Mouse (Mus musculus) lung, postnatal 14 days (tissue): Measurements from ENCODE around the gene Cyp4f17.
A peak's percentile ranks its signal among the peaks of the same experiment; 100 is the strongest.
"Not testable (repeated sequence)": the region's sequence is repeated elsewhere in the genome, so short reads cannot be mapped to it uniquely, and the experiment has no call there.

Experiments
- DNase-seq: peaks from one replicate; pipeline ENCODE4 v3.0.0; 2021

Cyp4f17 gene

GRCm38 (mm10) chr17:32527748-32528147 is 21.9 kb downstream of the Cyp4f17 start:
- no peak for DNase-seq

DNA sequence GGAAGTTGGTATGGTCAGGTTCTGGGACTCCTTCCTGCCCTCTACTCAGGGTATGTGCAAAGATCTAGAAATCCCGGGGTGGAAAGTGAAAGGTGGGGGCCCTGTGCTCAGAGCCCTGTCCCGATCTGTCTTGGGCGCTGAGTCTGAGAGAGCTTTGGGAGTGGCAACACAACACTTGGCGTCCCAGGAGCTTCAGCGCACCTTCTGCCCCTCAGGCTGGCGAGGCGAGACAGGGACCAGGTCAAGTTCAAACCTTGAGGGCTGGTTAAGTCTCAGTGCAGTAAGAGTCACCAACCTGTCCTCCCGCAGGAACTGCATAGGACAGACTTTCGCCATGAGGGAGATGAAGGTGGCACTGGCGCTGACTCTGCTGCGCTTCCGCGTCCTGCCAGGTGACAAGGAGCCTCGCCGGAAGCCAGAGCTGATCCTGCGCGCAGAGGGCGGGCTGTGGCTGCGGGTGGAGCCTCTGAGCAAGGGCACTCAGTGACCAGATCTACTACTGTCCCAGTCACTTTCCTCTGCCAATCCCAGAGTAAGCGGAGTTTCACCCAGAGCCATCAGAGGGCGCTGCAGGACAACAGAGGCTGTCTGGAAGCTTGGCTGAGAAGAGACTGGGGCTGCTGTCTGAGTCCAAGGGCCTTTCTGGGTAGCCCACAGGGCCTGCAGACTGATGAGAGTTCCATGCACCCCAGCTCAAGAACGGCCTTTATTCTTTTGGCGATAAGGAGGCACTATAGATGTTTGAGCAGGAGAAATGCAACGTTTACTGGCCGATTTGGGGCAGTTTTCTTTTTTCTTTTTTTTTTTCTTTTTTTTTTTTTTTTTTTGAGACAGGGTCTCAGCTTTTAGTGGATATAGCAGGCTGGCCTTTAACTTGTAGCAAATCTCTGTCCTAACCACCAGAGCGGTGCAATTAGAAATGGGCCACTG is 22.8 kb downstream of the Cyp4f17 start:
- DNase-seq: peak; percentile 91

- DNase-seq: not testable (repeated sequence)
Observed at GRCm38 (mm10) chr17:32532356-32532755, 26.5 kb downstream of the Cyp4f17 start.

- no peak for DNase-seq
Observed at GRCm38 (mm10) chr17:32534068-32534467, 28.2 kb downstream of the Cyp4f17 start.

- peak; percentile 92 for DNase-seq
Observed at GRCm38 (mm10) chr17:32536051-32536866, 30.4 kb downstream of the Cyp4f17 start, which contains the start of gene Cyp4f16. Gene Cyp4f16 (plus strand): TSS chr17:32536558.

- DNase-seq: no peak
Observed at GRCm38 (mm10) chr17:32536867-32537250, 31.0 kb downstream of the Cyp4f17 start.

DNA sequence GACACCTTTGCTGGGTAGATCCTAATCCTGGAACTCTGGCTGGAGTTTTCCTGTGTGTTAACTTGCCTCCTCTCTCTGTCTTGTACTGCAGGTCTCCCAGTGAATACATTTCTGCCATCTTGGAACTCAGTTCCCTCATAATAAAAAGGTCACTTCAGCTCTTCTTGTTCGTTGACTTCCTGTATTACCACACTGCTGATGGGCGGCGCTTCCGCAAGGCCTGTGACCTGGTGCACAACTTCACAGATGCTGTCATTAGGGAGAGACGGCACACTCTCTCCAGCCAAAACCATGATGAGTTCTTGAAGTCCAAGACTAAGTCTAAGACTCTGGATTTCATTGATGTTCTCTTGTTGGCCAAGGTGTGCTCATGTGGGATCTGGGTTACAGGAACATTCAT is 38.9 kb downstream of the Cyp4f17 start:
- not testable (repeated sequence) for DNase-seq

GRCm38 (mm10) chr17:32550377-32550776 is 44.5 kb downstream of the Cyp4f17 start:
- DNase-seq: not testable (repeated sequence)

DNA sequence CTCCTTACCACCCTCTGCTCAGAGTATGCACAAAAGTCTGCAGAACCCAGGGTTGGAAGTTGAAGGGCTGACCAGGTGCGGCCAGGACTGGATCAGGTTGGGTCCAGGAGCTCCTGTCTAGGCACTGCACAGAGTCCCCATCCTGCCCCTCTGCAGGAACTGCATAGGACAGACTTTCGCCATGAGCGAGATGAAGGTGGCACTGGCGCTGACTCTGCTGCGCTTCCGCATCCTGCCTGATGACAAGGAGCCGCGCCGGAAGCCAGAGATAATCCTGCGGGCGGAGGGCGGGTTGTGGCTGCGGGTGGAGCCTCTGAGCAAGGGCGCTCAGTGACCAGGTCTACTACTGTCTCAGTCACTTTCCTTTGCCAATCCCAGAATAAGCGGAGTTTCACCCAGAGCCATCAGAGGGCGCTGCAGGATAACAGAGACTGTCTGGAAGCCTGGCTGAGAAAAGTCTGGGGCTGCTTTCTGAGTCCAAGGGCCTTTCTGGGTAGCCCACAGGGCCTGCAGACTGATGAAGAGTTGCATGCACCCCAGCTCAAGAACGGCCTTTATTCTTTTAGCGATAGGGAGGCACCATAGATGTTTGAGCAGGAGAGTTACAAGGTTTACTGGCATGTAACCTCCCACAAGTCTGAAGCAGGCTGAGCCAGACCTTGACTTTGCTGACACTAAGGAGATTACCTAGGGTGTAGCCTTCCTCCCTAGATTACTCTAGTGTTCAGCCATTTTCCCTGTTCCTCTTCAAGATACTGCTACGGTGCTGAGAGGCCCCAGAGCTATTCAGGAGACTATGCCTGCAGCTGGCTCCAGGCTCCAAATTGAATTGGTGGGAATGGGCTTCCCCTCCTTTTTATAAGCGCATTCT is 45.3 kb downstream of the Cyp4f17 start:
- DNase-seq: peak; percentile 72

DNA sequence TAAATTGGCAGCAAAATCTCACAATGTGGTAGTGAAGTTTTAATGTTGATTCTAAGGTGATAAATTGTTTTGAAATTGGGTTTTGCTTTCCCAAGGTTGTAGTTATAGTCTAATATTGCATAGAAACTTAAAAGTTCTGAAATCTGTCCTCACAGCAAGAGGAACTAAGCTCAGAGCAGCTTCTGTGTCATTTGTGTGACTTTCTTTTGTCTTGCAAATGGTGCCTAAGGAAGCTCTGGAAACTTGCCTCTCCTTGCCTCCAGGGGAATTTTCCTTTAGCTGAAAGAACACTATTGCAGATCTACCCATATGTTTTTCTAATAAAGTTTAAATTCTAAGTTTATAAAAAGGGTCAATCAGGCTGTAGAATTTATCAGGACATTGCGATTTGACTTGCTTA is 47.2 kb downstream of the Cyp4f17 start:
- not testable (repeated sequence) for DNase-seq

DNA sequence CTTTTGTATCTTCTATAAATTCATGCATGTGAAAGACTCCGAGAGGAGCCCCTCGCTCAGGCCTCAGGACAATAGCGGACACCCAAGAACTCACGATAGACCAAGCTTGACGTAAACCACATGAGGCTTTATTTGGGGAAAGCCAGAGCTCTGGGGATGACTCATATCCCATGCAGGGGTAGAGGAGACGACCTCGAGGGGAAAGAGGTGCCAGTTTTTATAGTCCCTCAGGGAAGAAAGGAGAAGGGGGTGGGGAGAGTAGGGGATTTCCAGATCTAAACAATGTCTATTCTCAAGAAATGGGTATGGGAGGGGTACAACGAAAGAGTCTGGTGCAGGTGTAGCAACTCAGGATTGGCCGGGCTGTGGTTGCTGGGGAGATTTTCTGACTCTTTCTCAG is 48.5 kb downstream of the Cyp4f17 start:
- not testable (repeated sequence) for DNase-seq

DNA sequence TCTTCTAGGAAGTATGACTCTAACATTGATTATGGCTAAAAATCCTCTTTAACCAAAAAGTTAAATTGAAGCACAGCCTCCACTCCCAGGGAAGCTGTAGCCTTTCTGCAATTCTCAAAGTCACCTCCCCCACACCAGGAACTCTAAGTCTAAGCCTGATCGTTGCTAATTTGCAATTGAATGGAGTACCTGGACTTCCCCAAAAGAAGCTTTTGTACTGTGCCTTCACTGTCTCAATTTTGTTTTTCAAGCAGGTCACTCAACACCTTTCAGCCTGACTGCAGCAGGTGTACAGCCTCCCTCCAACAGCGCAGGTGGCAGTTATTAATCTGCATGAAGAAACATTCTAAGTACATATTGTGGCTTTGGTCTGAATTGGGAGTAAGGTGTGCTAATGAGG is 57.5 kb downstream of the Cyp4f17 start:
- DNase-seq: not testable (repeated sequence)

- DNase-seq: not testable (repeated sequence)
Observed at GRCm38 (mm10) chr17:32573286-32573685, 67.4 kb downstream of the Cyp4f17 start.

DNA sequence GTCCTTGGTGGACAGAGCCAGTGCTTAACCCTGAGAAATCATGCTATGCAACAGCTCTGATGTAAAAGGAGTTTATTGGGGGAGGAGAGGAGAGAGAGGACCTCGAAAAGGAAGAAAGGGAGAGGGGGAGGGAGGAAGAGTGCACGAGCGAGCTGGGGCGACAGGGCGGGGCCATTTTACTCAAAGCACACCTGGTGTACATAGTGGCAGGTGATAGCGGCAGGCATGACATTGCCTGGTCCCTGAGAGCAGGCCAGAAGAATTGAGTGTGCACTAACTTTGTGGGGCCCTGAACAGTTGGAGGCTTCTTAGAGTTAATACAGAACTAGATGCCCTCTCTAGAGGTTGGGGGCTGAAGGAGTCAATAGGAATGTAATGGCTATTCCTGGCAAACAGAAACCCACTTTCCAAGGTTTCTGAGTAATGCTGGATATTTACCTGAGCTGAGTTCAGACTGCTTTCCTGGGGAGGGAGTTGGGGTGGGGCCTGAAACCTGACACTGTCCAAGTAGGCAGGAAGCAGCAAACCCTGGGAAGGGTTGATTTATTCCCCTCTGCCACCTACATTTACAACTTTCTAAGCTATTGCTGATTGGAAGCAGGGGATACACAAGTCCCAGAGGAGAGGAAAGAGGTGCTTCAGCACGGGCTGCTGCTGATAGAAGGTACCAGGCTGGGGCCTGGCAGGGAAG is 71.8 kb downstream of the Cyp4f17 start:
- no peak for DNase-seq
